Mouse (Mus musculus) embryonic stem cell, embryonic (primary cell): ENCODE measurements at regions not wholly inside any gene's neighbourhood (a gene's known extent, or its start where the extent isn't known, plus 50 kb on each side); places are given as distances from the start of the nearest gene placed in this dataset.

Experiments
- CTCF ChIA-PET, 4 experiments: fragments of 300-600 bp in 2 of 4; fragments of 350-600 bp in 2 of 4; sonication (Branson Sonifier 250); formaldehyde crosslinking; loops; one replicate each; lab custom pipeline; 2022; ENCODE audit warnings: inconsistent platforms in 2 of 4; lab: Charles Lee
- POLR2A ChIA-PET, 4 experiments: fragments of 300-600 bp in 2 of 4; fragments of 350-600 bp in 2 of 4; sonication (Branson Sonifier 250); formaldehyde crosslinking; loops; one replicate each; lab custom pipeline; 2022; ENCODE audit warnings: antibody characterized with exemption in 4 of 4, inconsistent platforms in 1 of 4; lab: Charles Lee

DNA sequence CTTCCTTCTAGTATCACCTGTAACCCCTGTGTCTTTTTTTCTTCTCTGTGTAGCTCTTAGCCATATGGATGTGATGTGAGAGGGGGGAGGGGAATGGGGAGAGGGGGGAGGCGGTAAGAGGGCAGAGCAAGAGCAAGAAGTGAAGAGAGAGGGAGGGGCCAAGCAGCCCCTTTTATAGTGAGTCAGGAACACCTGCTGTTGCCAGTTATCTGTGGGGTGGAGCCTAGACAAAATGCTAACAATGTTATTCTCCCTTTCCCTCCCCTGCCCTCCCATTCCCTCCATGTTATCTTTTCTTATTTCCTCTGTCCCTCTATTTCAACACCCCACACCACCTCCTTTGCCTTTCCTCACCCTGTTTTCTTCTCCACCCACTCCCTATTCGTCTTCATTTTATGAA lies 387.6 kb upstream of the Prkcq start:
- ChIA-PET CTCF (interaction anchor here in 1 of 4 experiments (0.6 to 0.9 kb wide), 2 partner anchors 268 to 354 kb away, joined by 4 to 7 read pairs; no protein-coding TSS in a partner anchor), POLR2A (interaction anchor here in 1 of 4 experiments (0.6 kb wide), 1 partner anchor 1007 kb away, joined by 4 read pairs; no protein-coding TSS in a partner anchor)

DNA sequence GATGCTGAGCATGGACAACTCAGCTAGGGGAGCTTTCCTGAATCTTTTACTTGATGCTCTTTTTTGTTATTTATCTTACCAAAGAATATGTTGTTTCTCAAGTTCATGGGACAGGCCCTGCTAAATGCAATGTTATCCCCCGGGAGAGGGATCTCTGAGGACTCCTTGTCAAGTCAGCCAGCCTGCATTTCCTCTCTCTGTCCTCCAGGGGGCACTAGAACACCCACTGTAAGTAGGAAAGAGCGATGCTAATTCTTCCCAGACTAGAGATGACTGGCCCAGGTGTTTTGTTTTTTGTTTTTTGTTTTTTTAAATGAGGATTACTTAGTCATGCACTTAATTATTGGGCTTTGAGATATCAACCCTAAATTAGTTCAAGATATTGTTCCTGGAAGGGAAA lies 386.8 kb upstream of the Prkcq start:
- ChIA-PET CTCF (no interaction called here), POLR2A (no interaction called here)

DNA sequence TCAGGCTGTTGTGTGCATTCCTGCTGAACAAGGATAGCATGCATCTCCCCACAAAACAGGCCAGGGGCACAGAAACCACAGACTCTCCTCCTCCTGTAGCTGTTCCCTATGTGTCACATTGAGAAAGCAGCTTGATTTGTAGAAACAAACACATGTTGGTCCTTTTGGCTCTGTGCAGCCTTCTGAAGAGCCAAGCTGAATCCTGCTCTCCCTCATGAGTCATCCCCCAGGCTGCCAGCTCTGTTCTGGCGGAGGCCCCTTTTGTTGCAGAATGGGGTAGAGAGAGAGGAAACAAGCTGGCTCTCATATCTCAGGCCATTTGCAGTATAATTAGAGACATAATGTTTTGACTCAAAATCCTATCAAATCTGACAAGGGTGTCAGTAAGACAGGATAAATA lies 383.4 kb upstream of the Prkcq start:
- ChIA-PET CTCF (no interaction called here), POLR2A (no interaction called here)

DNA sequence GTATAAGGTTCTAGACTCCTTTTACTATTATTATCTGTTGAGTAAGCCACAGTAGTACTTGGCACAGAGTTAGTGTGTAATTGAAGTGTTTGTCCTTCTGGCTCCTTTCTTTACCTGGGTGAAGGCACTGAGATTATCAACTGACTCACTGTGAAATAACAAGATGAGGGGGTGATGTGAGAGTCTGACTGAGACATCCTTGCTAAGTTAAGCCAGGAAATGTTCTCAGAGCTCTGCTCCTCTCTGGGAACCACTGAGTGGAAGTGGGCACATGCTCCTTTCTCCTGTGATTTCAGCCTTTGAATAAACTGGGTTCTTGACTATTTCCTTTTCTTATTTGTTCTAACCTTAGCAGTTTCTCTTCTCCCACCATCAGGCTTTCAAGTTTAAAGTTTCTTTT lies 380.7 kb upstream of the Prkcq start:
- ChIA-PET CTCF (no interaction called here), POLR2A (no interaction called here)

- POLR2A ChIA-PET: no interaction called here
- CTCF ChIA-PET: interaction anchor here in 2 of 4 experiments (0.6 to 1.2 kb wide), 5 partner anchors 9 to 1236 kb away, joined by 3 to 12 read pairs (median 3); no protein-coding TSS in a partner anchor
Observed at GRCm38 (mm10) chr2:10816374-10816773, 355.5 kb upstream of the Prkcq start.

- ChIA-PET POLR2A (interaction anchor here in 1 of 4 experiments (1.2 kb wide), 1 partner anchor 20 kb away, joined by 3 read pairs; no protein-coding TSS in a partner anchor), CTCF (interaction anchor here in 2 of 4 experiments (0.6 to 2.4 kb wide), 4 partner anchors 9 to 430 kb away, joined by 3 to 12 read pairs (median 4); no protein-coding TSS in a partner anchor)
Observed at GRCm38 (mm10) chr2:10825278-10826133, 346.4 kb upstream of the Prkcq start.

DNA sequence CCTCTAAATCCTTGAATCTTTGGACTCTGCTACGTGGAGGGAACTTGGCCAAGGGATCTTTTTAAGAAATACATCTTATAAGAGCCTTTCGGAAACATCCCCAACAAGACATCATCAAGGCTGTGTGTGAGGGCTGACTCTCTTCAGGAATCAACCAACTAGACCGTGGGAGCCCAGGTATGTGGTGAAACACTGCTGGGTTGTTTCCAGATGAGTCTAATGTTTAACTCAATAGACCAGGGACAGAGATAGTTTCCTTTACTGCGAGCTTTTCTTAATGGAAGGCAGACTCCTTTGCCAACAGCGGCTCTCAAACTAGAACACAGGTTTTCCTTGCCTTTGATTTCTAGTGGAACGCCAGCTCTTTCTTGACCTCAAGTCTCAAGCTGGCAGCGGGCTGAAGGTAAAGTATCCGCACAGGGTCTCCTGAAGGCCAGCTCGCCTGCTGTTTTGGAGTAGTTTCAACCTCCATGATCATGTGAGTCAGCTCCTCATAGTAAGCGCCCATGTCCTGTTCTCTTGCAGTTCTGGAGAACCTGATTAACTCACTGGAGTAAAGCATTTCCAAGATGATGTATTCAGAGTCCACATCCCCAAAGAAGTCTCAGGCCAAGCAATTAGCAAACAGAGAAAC lies 345.7 kb upstream of the Prkcq start:
- POLR2A ChIA-PET: interaction anchor here in 1 of 4 experiments (1.2 kb wide), 1 partner anchor 20 kb away, joined by 3 read pairs; no protein-coding TSS in a partner anchor
- CTCF ChIA-PET: interaction anchor here in 2 of 4 experiments (1.8 to 2.4 kb wide), 2 partner anchors 10 kb away, joined by 4 to 12 read pairs; no protein-coding TSS in a partner anchor

- ChIA-PET CTCF (interaction anchor here in 1 of 4 experiments (0.6 kb wide), 1 partner anchor 138 kb away, joined by 3 read pairs; no protein-coding TSS in a partner anchor), POLR2A (no interaction called here)
Observed at GRCm38 (mm10) chr2:10839976-10840375, 331.9 kb upstream of the Prkcq start.

- ChIA-PET CTCF (interaction anchor here in 1 of 4 experiments (0.6 kb wide), 1 partner anchor 511 kb away, joined by 3 read pairs; no protein-coding TSS in a partner anchor), POLR2A (no interaction called here)
Observed at GRCm38 (mm10) chr2:10861654-10862292, 310.1 kb upstream of the Prkcq start.

- POLR2A ChIA-PET: no interaction called here
- CTCF ChIA-PET: no interaction called here
Observed at GRCm38 (mm10) chr2:10864451-10864850, 307.5 kb upstream of the Prkcq start.

- CTCF ChIA-PET: no interaction called here
- POLR2A ChIA-PET: interaction anchor here in 1 of 4 experiments (0.8 kb wide), 1 partner anchor 16 kb away, joined by 3 read pairs; no protein-coding TSS in a partner anchor
Observed at GRCm38 (mm10) chr2:10874303-10874702, 297.6 kb upstream of the Prkcq start.

GRCm38 (mm10) chr2:10901926-10902325 lies 270.0 kb upstream of the Prkcq start:
- CTCF ChIA-PET: no interaction called here
- POLR2A ChIA-PET: no interaction called here

- POLR2A ChIA-PET: no interaction called here
- CTCF ChIA-PET: interaction anchor here in 2 of 4 experiments (0.8 to 1.2 kb wide), 2 partner anchors 29 to 460 kb away, joined by 3 to 4 read pairs; no protein-coding TSS in a partner anchor
Observed at GRCm38 (mm10) chr2:10919955-10920354, 252.0 kb upstream of the Prkcq start.

DNA sequence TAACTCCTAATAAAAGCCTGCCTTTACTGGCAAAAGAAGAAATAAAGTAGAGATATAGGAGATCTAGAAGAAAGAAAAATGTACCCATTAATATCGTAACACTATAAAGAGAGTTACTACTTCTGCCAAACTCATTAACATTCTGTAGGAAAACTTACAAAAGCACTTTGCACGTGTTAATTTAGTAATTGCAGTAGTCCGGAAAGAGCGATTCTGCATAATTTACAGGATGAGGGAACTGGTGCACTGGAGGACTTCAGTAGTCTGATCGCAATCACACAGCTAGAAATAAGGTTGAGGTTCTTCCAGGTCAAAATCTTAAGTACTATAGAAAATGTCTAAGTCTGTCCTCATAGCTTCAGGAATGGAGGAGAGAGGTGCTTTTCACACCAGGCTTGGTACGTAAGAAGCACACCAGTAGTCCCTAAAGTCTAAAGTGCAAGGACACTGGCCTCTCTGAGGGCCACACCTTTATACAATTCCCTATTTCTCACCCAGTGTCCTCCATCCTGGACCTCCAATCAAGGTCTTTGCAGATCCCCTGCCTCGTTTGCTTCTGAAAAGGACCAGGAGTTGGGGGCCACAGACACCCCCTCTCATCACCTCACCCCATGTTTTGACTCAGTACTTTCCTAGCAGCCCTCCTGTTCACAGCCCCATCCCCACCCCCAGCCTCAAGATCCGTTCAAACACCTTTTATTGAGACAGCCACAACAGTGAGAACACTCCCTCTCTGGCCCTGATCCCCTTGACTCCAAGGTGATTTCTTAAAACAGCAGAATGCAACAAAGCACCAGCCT lies 251.0 kb upstream of the Prkcq start:
- ChIA-PET CTCF (no interaction called here), POLR2A (interaction anchor here in 1 of 4 experiments (0.6 kb wide), 1 partner anchor 873 kb away, joined by 3 read pairs; no protein-coding TSS in a partner anchor)

DNA sequence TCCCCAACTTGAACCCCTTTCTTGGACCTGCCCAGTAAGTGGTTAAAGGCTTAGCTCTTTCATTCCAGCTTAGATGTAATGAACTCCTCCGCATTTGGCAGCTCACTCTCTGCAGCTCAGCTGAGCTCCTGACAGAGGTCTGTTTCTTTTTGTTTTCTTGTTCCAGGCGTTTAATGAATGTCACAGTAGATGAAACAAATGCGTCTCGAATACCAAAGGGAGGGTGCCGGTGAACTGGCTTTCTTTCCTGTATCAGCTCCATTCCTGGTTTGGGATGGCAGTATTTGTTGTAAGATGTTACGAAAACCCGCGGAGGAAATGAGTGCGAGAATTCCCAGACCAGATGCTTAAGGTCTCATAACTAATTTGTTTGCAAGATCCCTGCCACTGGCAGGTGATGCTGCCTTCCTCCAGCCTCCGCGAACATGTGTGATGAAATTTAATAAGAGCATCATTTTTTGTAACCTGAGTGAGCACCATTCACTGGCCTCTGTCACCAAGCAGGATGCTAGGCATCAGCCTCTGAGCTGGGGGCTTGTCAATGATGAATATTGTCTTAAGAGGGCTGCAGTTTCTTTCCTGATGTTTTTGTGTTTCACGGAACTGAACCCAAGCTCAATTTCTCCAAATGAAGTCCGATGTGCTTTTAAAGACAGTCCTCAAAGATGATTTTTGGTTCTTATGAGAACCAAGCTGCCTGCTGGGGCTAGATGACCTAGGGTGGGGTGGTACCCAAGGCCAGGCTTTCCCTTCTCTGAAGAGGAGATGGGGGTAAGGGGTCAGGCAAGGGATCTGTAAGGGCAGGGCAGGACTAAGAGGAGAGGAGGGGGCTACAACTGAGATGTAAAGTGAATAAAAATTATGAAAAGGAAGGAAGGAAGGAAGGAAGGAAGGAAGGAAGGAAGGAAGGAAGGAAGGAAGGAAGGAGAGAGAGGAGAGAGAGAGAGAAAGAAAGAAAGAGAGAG lies 250.1 kb upstream of the Prkcq start:
- ChIA-PET POLR2A (interaction anchor here in 2 of 4 experiments (0.6 to 1.3 kb wide), 3 partner anchors 18 to 874 kb away, joined by 3 to 7 read pairs (median 3); no protein-coding TSS in a partner anchor), CTCF (interaction anchor here in 1 of 4 experiments (0.6 kb wide), 1 partner anchor 126 kb away, joined by 3 read pairs; no protein-coding TSS in a partner anchor)

DNA sequence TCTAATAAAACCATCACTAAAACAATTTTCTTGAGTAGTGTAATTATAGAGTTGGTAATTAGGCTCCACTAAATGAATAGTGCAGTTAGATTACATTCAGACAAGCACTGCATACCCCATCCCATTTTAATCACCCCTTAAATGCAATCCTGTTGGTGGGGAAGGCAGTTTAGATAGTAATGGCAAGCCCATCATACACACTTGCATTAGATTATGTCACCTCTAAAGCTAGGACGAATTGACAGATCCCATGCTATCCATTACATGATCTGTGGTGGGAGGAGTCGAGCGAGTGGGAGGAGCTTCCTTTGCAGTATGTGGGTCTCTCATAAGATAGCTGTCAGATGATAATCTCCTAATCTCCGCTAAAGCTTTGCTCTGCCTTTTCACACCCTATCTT lies 247.9 kb upstream of the Prkcq start:
- CTCF ChIA-PET: no interaction called here
- POLR2A ChIA-PET: interaction anchor here in 1 of 4 experiments (0.6 kb wide), 1 partner anchor 609 kb away, joined by 4 read pairs; no protein-coding TSS in a partner anchor

- POLR2A ChIA-PET: no interaction called here
- CTCF ChIA-PET: no interaction called here
Observed at GRCm38 (mm10) chr2:10925361-10925760, 246.5 kb upstream of the Prkcq start.
